Mouse (Mus musculus): ENCODE results near the gene Cdc42ep1. TPM values are rescaled to one million over a fixed set of nuclear protein-coding genes. Genes with fewer than 3 reads are reported as not detected.

Cdc42ep1 gene
- polyA plus RNA-seq, 1 experiment from 2014 or later = 17.6 TPM

DNA sequence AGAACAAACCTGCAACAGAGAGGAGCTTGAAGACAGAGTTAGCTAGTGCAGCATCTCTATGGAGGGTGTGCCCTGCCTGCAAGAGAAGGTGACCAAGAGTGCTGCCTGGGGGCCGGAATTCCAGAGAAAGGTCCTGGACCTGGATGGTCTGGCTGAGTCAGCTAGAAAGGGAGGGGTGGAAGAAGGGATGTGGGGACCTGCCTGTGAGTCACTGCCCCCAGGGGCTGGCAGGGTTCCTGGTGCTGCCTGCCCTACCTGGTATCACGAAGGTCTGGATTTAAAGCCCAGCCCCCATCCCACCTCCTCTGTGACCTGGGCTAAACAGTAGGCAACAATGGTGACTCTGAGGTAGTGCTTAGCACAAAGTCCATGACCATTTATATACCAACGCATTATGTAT, 35.3 kb upstream of the Cdc42ep1 start:
- Histone ChIP-seq H3K4me2 (replicated peaks) (no peak overlapping the region), H3K27me3 (replicated peaks) (peaks cover 35% of the 10 kb centered on the region), H3K9me3 (no peaks in the 10 kb centered on the region), H3K9ac (no peak overlapping the region), H3K36me3 (no peaks in the 10 kb centered on the region), H3K4me1 (peaks cover 16% of the 10 kb centered on the region), H3K27ac (no peak overlapping the region), H3K4me3 (no peak overlapping the region)
- no peak for ATAC-seq (ENCODE audit: low FRiP score, low read depth)
- WGBS = 75% methylated on average over 3 of the region's 3 CpGs

DNA sequence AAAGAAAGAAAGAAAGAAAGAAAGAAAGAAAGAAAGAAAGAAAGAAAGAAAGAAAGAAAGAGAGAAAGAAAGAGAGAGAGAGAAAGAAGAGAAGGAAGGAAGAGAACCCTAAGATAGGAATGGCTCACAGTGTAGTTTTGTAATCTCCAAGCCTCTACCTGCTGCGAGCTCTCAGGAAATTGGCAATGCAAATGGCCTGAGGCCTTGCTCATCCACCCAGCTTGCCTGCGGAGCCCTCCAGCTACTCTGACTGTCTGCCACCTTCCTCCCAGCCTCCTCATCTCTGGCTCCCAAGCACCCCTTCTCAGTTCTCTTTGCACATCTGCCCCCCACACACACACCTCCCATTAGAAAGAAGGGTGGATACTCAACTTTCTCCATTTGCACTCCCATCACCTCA, 33.4 kb upstream of the Cdc42ep1 start:
- no peak overlapping the region for H3K4me3 ChIP-seq
- H3K4me1 ChIP-seq = no peaks in the 10 kb centered on the region
- no peak overlapping the region for H3K4me2 ChIP-seq (replicated peaks)
- WGBS = 80% methylated on average over 2 of the region's 2 CpGs
- H3K36me3 ChIP-seq = no peaks in the 10 kb centered on the region
- H3K9ac ChIP-seq = no peak overlapping the region
- no peak for ATAC-seq (ENCODE audit: low FRiP score, low read depth)
- no peaks in the 10 kb centered on the region for H3K9me3 ChIP-seq
- no peak overlapping the region for H3K27ac ChIP-seq
- H3K27me3 ChIP-seq (replicated peaks) = peaks cover 17% of the 10 kb centered on the region

GRCm38 (mm10) chr15:78809739-78810138, 32.7 kb upstream of the Cdc42ep1 start:
- no peaks in the 10 kb centered on the region for H3K9me3 ChIP-seq
- no peak overlapping the region for H3K9ac ChIP-seq
- H3K27me3 ChIP-seq (replicated peaks) = peaks cover 9% of the 10 kb centered on the region
- no peak overlapping the region for H3K27ac ChIP-seq
- H3K4me1 ChIP-seq = no peaks in the 10 kb centered on the region
- WGBS = 71% methylated on average over 9 of the region's 9 CpGs
- H3K36me3 ChIP-seq = no peaks in the 10 kb centered on the region
- H3K4me3 ChIP-seq = no peak overlapping the region
- ATAC-seq (ENCODE audit: low FRiP score, low read depth) = no peak
- no peak overlapping the region for H3K4me2 ChIP-seq (replicated peaks)

- Histone ChIP-seq H3K4me1 (no peaks in the 10 kb centered on the region), H3K9ac (no peak overlapping the region), H3K4me2 (replicated peaks) (no peak overlapping the region), H3K27ac (no peak overlapping the region), H3K9me3 (no peaks in the 10 kb centered on the region), H3K27me3 (replicated peaks) (peaks cover 6% of the 10 kb centered on the region; the same call in 1 of the 2 replicates), H3K36me3 (no peaks in the 10 kb centered on the region), H3K4me3 (no peak overlapping the region)
- WGBS = 83% methylated on average over 9 of the region's 9 CpGs
- no peak for ATAC-seq (ENCODE audit: low FRiP score, low read depth)
These were observed 32.3 kb upstream of the Cdc42ep1 start for GRCm38 (mm10) chr15:78810146-78810545.

- no peak overlapping the region for H3K4me3 ChIP-seq
- H3K36me3 ChIP-seq = no peaks in the 10 kb centered on the region
- H3K4me1 ChIP-seq = no peaks in the 10 kb centered on the region
- H3K27ac ChIP-seq = no peak overlapping the region
- WGBS = 90% methylated on average over 4 of the region's 4 CpGs
- no peaks in the 10 kb centered on the region for H3K9me3 ChIP-seq
- no peak for ATAC-seq (ENCODE audit: low FRiP score, low read depth)
- H3K9ac ChIP-seq = no peak overlapping the region
- H3K4me2 ChIP-seq (replicated peaks) = no peak overlapping the region
- no peaks in the 10 kb centered on the region for H3K27me3 ChIP-seq (replicated peaks)
These were observed 28.8 kb upstream of the Cdc42ep1 start for GRCm38 (mm10) chr15:78813603-78814002.

DNA sequence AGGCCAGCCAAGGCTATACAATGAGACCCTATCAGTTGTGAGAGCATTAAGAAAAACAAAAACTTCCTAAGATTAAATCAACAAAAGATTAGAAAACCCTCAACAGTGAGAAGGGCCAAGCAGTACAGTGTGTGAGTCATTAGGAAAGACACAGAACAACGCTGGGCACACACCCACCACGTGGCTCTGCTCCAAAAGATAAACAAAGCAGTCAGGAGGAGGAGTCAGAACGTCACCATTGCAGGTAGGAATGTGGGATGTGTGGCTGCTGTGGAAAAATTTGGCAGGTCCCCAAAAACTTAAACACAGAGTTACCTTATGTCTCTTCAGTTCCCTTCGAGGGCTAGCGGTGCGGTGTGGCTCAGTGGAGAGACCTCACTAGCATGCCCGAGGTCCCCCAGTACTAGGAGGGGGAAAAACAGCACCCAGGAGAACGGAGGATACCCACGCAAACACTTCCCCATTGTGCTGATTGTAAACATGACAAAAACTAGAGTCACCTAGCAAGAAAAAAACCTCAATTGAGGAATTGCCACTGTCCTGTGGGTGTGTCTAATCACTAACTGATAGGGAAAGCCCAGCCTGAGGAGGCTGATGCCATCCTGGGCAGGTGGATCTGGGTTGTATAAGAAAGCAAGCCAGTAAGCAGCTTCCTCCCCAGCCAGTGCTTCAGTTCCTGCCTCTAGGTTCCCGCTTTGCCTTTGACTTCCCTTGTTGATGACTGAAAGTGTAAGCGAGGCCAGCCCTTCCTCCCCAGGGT, 26.9 kb upstream of the Cdc42ep1 start:
- Histone ChIP-seq H3K36me3 (no peaks in the 10 kb centered on the region), H3K9me3 (no peaks in the 10 kb centered on the region), H3K27me3 (replicated peaks) (no peaks in the 10 kb centered on the region; the same call in 1 of the 2 replicates), H3K9ac (no peak overlapping the region), H3K4me1 (no peaks in the 10 kb centered on the region), H3K4me2 (replicated peaks) (no peak overlapping the region), H3K4me3 (no peak overlapping the region), H3K27ac (no peak overlapping the region)
- 54% methylated on average over 11 of the region's 11 CpGs for WGBS
- no peak for ATAC-seq (ENCODE audit: low FRiP score, low read depth)

GRCm38 (mm10) chr15:78816074-78816391, 26.4 kb upstream of the Cdc42ep1 start:
- Histone ChIP-seq H3K36me3 (no peaks in the 10 kb centered on the region), H3K4me2 (replicated peaks) (no peak overlapping the region), H3K9me3 (no peaks in the 10 kb centered on the region), H3K9ac (no peak overlapping the region), H3K4me1 (no peaks in the 10 kb centered on the region), H3K27ac (no peak overlapping the region), H3K4me3 (no peak overlapping the region), H3K27me3 (replicated peaks) (no peaks in the 10 kb centered on the region; the same call in 1 of the 2 replicates)
- WGBS = 47% methylated on average over 6 of the region's 6 CpGs
- no peak for ATAC-seq (ENCODE audit: low FRiP score, low read depth)

GRCm38 (mm10) chr15:78826213-78827204, 15.9 kb upstream of the Cdc42ep1 start:
- 26% methylated on average over 28 of the region's 28 CpGs for WGBS
- H3K27me3 ChIP-seq (replicated peaks) = peaks cover 11% of the 10 kb centered on the region
- ATAC-seq (ENCODE audit: low FRiP score, low read depth) = peak; percentile 68

GRCm38 (mm10) chr15:78828315-78828714, 14.1 kb upstream of the Cdc42ep1 start:
- 16% methylated on average over 5 of the region's 5 CpGs for WGBS
- no peak for ATAC-seq (ENCODE audit: low FRiP score, low read depth)

More at GRCm38 (mm10) chr15:78826213-78827204, 15.9 kb upstream of the Cdc42ep1 start:
- H3K4me1 ChIP-seq = 0 out of 2 replicates have a peak, but pooled peaks cover 3% of the 10 kb centered on the region
- no peak overlapping the region for H3K4me2 ChIP-seq (replicated peaks)
- H3K4me3 ChIP-seq = no peak overlapping the region
- no peak overlapping the region for H3K9ac ChIP-seq
- no peaks in the 10 kb centered on the region for H3K36me3 ChIP-seq
- no peak overlapping the region for H3K27ac ChIP-seq
- no peaks in the 10 kb centered on the region for H3K9me3 ChIP-seq

DNA sequence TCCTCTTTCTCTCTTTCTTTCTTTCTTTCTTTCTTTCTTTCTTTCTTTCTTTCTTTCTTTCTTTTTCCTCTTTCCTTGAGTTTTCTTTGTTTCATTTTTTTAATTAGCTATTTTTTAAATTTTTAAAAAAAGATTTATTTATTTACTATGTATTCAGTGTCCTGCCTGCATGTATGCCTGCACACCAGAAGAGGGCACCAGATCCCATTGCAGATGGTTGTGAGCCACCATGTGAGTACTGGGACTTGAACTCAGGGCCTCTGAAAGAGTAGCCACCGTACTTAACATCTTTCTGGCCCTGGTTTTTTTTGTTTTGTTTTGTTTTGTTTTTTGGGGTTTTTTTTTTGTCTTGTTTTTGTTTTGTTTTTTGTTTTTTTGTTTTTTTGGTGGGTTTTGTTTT, 12.8 kb upstream of the Cdc42ep1 start:
- Histone ChIP-seq H3K9ac (no peak overlapping the region), H3K9me3 (no peaks in the 10 kb centered on the region), H3K27me3 (replicated peaks) (peaks cover 11% of the 10 kb centered on the region), H3K4me3 (no peak overlapping the region), H3K4me1 (peaks cover 22% of the 10 kb centered on the region), H3K4me2 (replicated peaks) (no peak overlapping the region), H3K36me3 (no peaks in the 10 kb centered on the region), H3K27ac (no peak overlapping the region)
- 93% methylated on average over 1 of the region's 1 CpGs for WGBS
- ATAC-seq (ENCODE audit: low FRiP score, low read depth) = no peak

More at GRCm38 (mm10) chr15:78828315-78828714, 14.1 kb upstream of the Cdc42ep1 start:
- no peak overlapping the region for H3K4me3 ChIP-seq
- no peaks in the 10 kb centered on the region for H3K9me3 ChIP-seq
- no peak overlapping the region for H3K9ac ChIP-seq
- H3K27me3 ChIP-seq (replicated peaks) = peaks cover 11% of the 10 kb centered on the region
- H3K36me3 ChIP-seq = no peaks in the 10 kb centered on the region
- no peak overlapping the region for H3K27ac ChIP-seq
- no peak overlapping the region for H3K4me2 ChIP-seq (replicated peaks)
- peaks cover 13% of the 10 kb centered on the region for H3K4me1 ChIP-seq

- Histone ChIP-seq H3K27me3 (replicated peaks) (peaks cover 11% of the 10 kb centered on the region), H3K4me3 (no peak overlapping the region), H3K36me3 (no peaks in the 10 kb centered on the region), H3K4me2 (replicated peaks) (no peak overlapping the region), H3K4me1 (peaks cover 31% of the 10 kb centered on the region), H3K27ac (no peak overlapping the region), H3K9ac (no peak overlapping the region), H3K9me3 (no peaks in the 10 kb centered on the region)
- no peak for ATAC-seq (ENCODE audit: low FRiP score, low read depth)
- 68% methylated on average over 10 of the region's 10 CpGs for WGBS
These were observed 11.4 kb upstream of the Cdc42ep1 start for GRCm38 (mm10) chr15:78830742-78831719.

Data from neural tube, embryonic 12.5 days (tissue).